Mouse (Mus musculus): ENCODE measurements around the gene Chchd5. TPM values are rescaled to one million over a fixed set of nuclear protein-coding genes. Genes with fewer than 3 reads are reported as not detected.
A peak's percentile ranks its signal among the peaks of the same experiment; 100 is the strongest.

The Chchd5 gene
- polyA plus RNA-seq, 2 experiments, result 9.1 to 9.2 TPM

DNA sequence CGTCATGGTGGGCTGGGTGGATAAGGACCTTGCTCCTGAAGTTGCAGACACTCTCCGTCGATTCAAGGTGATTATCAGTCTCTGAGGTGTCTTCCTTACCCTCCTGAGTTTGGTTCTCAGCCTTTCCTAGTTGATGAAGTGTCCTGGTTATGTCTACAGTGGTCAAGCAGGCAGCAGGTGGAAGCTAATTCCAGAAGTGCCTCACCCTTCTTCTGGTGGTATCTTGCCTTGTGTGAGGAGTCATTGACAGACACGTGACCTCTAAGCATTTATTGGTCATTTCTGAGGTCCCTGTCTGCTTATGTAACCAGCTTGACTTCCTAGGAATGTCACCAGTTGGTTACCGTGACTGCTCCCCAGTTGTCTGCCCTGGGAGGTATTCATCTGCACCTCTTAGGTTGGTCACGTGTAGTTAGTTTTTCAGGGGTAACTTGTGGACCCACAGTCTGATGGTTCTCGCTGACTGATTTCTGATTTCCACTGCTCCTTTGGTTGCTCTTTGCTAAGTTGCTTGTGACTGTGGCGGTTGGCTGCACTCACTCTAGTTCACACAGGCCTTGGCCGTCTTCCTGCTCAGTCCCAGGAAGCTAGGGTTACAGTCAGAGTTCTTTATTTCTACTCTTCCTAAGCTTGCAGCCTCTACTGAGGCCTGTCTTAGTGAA is 13.7 kb upstream of the Chchd5 start:
- Histone ChIP-seq H3K27ac (no peak overlapping the region), H3K4me2 (ENCODE audit: low read depth) (no peak overlapping the region), H3K4me1 (replicated peaks; ENCODE audit: control insufficient read depth in 2 of 2, insufficient read depth in 2 of 2, low read length in 1 of 2) (no peaks in the 10 kb centered on the region), H3K36me3 (replicated peaks; ENCODE audit: control insufficient read depth, insufficient read depth, low read depth) (peaks cover 63% of the 10 kb centered on the region), H3K9ac (replicated peaks) (no peak overlapping the region; the same call in 1 of the 2 replicates), H3K9me3 (ENCODE audit: control insufficient read depth, low read length) (no peaks in the 10 kb centered on the region), H3K4me3 (ENCODE audit: insufficient read depth in 1 of 2, low read depth in 2 of 2, low read length in 2 of 2) (no peak overlapping the region), H3K27me3 (ENCODE audit: control insufficient read depth, insufficient read depth, low read length) (no peaks in the 10 kb centered on the region)
- DNase-seq (ENCODE audit: low read depth in 3 of 3, low spot score in 3 of 3) (no peak), ATAC-seq (ENCODE audit: insufficient read depth) (no peak)
- WGBS (ENCODE audit: insufficient replicate concordance), result 74% methylated on average over 9 of the region's 9 CpGs
- no peak for TF ChIP-seq CTCF (IDR thresholded peaks at IDR 0.05; ENCODE audit: low read depth)
- TF ChIP-seq EP300 (IDR thresholded peaks at IDR 0.05; ENCODE audit: low read depth), result no peak

GRCm38 (mm10) chr2:129116368-129116739 is 13.1 kb upstream of the Chchd5 start:
- H3K4me1 ChIP-seq (replicated peaks; ENCODE audit: control insufficient read depth in 2 of 2, insufficient read depth in 2 of 2, low read length in 1 of 2), result no peaks in the 10 kb centered on the region
- ATAC-seq (ENCODE audit: insufficient read depth), result no peak
- H3K4me2 ChIP-seq (ENCODE audit: low read depth), result no peak overlapping the region
- DNase-seq (ENCODE audit: low read depth in 3 of 3, low spot score in 3 of 3), result no peak
- no peaks in the 10 kb centered on the region for H3K9me3 ChIP-seq (ENCODE audit: control insufficient read depth, low read length)
- H3K36me3 ChIP-seq (replicated peaks; ENCODE audit: control insufficient read depth, insufficient read depth, low read depth), result peaks cover 64% of the 10 kb centered on the region
- no peak overlapping the region for H3K27ac ChIP-seq
- no peak for TF ChIP-seq CTCF (IDR thresholded peaks at IDR 0.05; ENCODE audit: low read depth)
- TF ChIP-seq EP300 (IDR thresholded peaks at IDR 0.05; ENCODE audit: low read depth), result no peak
- H3K4me3 ChIP-seq (ENCODE audit: insufficient read depth in 1 of 2, low read depth in 2 of 2, low read length in 2 of 2), result no peak overlapping the region
- no peak overlapping the region for H3K9ac ChIP-seq (replicated peaks)
- H3K27me3 ChIP-seq (ENCODE audit: control insufficient read depth, insufficient read depth, low read length), result no peaks in the 10 kb centered on the region
- WGBS (ENCODE audit: insufficient replicate concordance), result 92% methylated on average over 1 of the region's 1 CpGs

DNA sequence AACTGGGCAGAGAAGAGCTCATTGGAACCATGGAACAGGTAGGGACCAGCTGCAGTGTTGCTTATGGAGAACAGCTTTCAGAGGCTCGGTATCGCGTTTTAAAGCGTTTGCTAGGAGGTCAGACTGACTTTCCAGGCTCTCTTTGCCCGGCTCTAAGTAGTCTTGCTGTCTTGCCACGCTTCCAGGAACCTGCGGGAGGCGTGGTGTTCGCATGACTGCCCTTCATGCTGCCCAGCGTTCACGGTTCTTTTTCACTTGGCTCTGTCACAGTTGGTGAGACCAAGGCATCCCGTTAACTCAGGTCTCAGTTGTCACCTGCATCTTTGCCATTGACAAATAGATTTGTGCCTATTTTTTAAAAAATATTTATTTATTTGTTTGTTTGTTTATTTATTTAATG is 11.4 kb upstream of the Chchd5 start:
- Histone ChIP-seq H3K4me3 (ENCODE audit: insufficient read depth in 1 of 2, low read depth in 2 of 2, low read length in 2 of 2) (no peak overlapping the region), H3K36me3 (replicated peaks; ENCODE audit: control insufficient read depth, insufficient read depth, low read depth) (peaks cover 66% of the 10 kb centered on the region), H3K4me1 (replicated peaks; ENCODE audit: control insufficient read depth in 2 of 2, insufficient read depth in 2 of 2, low read length in 1 of 2) (no peaks in the 10 kb centered on the region), H3K27me3 (ENCODE audit: control insufficient read depth, insufficient read depth, low read length) (no peaks in the 10 kb centered on the region), H3K9ac (replicated peaks) (no peak overlapping the region), H3K27ac (no peak overlapping the region), H3K9me3 (ENCODE audit: control insufficient read depth, low read length) (no peaks in the 10 kb centered on the region), H3K4me2 (ENCODE audit: low read depth) (no peak overlapping the region)
- WGBS (ENCODE audit: insufficient replicate concordance), result 87% methylated on average over 12 of the region's 12 CpGs
- no peak for ATAC-seq (ENCODE audit: insufficient read depth)
- no peak for TF ChIP-seq CTCF (IDR thresholded peaks at IDR 0.05; ENCODE audit: low read depth)
- no peak for TF ChIP-seq EP300 (IDR thresholded peaks at IDR 0.05; ENCODE audit: low read depth)
- no peak for DNase-seq (ENCODE audit: low read depth in 3 of 3, low spot score in 3 of 3)

DNA sequence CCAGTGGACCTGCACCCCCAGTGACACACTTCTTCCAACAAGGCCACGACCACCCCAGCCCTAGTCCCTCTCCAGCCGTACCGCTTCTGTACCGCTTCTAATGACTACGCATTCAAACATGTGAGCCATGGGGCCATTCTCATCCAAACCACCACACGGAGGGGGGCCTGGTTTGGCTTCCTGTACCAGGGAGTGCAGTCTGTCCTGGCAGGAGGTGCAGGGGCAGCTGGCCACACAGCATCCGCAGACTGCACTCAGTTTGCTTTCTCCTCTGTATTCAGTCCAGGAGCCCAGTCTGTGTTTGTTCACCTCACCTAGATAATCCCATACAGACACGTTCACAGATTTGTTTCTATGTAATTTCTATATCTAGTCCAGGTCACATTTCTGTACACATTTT is 7.5 kb upstream of the Chchd5 start:
- no peak overlapping the region for H3K27ac ChIP-seq
- DNase-seq (ENCODE audit: low read depth in 3 of 3, low spot score in 3 of 3) (no peak), ATAC-seq (ENCODE audit: insufficient read depth) (no peak)
- no peaks in the 10 kb centered on the region for H3K9me3 ChIP-seq (ENCODE audit: control insufficient read depth, low read length)
- H3K4me3 ChIP-seq (ENCODE audit: insufficient read depth in 1 of 2, low read depth in 2 of 2, low read length in 2 of 2), result no peak overlapping the region
- H3K9ac ChIP-seq (replicated peaks), result no peak overlapping the region
- peaks cover 64% of the 10 kb centered on the region for H3K36me3 ChIP-seq (replicated peaks; ENCODE audit: control insufficient read depth, insufficient read depth, low read depth)
- 80% methylated on average over 8 of the region's 8 CpGs for WGBS (ENCODE audit: insufficient replicate concordance)
- no peaks in the 10 kb centered on the region for H3K4me1 ChIP-seq (replicated peaks; ENCODE audit: control insufficient read depth in 2 of 2, insufficient read depth in 2 of 2, low read length in 1 of 2)
- no peaks in the 10 kb centered on the region for H3K27me3 ChIP-seq (ENCODE audit: control insufficient read depth, insufficient read depth, low read length)
- no peak overlapping the region for H3K4me2 ChIP-seq (ENCODE audit: low read depth)
- TF ChIP-seq CTCF (IDR thresholded peaks at IDR 0.05; ENCODE audit: low read depth) (no peak), EP300 (IDR thresholded peaks at IDR 0.05; ENCODE audit: low read depth) (no peak)

DNA sequence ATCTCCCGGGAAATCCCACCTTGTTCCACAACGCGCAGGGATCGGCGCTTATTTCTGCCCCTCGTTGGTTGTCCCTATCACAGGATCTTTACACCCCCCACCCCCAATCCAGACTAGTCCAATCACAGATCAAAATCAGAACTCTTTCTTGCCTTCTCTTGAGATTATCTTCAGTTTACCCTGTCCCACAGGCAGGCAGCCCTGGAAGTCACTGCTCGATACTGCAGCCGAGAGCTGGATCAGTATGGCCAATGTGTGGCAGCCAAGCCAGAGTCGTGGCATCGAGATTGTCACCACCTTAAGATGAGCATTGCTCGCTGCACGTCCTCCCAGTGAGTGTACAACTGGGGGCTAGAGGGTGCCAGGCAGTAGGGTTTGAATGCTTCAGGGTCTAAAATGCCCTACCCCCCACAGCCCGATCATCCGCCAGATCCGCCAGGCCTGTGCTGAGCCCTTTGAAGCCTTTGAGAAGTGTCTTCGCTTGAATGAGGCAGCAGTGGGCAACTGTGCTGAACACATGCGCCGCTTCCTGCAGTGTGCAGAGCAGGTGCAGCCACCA is 566 bp downstream of the Chchd5 start:
- ATAC-seq (ENCODE audit: insufficient read depth) (peak; percentile 42), DNase-seq (ENCODE audit: low read depth in 3 of 3, low spot score in 3 of 3) (peak in 1 of 3 experiments; percentile 16)
- Histone ChIP-seq H3K9ac (replicated peaks) (peak overlapping the region; percentile 84), H3K4me1 (replicated peaks; ENCODE audit: control insufficient read depth in 2 of 2, insufficient read depth in 2 of 2, low read length in 1 of 2) (peaks cover 12 to 18% of the 10 kb centered on the region in 2 experiments), H3K27me3 (ENCODE audit: control insufficient read depth, insufficient read depth, low read length) (no peaks in the 10 kb centered on the region), H3K27ac (peak overlapping the region; percentile 89), H3K9me3 (ENCODE audit: control insufficient read depth, low read length) (no peaks in the 10 kb centered on the region), H3K36me3 (replicated peaks; ENCODE audit: control insufficient read depth, insufficient read depth, low read depth) (peaks cover 21% of the 10 kb centered on the region), H3K4me2 (ENCODE audit: low read depth) (peak overlapping the region; percentile 100), H3K4me3 (ENCODE audit: insufficient read depth in 1 of 2, low read depth in 2 of 2, low read length in 2 of 2) (peak overlapping the region; percentile 74 to 78)
- 30% methylated on average over 18 of the region's 18 CpGs for WGBS (ENCODE audit: insufficient replicate concordance)
- TF ChIP-seq CTCF (IDR thresholded peaks at IDR 0.05; ENCODE audit: low read depth), result no peak
- TF ChIP-seq EP300 (IDR thresholded peaks at IDR 0.05; ENCODE audit: low read depth), result no peak

All from liver, embryonic 14.5 days (tissue).